Mouse (Mus musculus): ENCODE measurements around the gene Tex52.

DNA sequence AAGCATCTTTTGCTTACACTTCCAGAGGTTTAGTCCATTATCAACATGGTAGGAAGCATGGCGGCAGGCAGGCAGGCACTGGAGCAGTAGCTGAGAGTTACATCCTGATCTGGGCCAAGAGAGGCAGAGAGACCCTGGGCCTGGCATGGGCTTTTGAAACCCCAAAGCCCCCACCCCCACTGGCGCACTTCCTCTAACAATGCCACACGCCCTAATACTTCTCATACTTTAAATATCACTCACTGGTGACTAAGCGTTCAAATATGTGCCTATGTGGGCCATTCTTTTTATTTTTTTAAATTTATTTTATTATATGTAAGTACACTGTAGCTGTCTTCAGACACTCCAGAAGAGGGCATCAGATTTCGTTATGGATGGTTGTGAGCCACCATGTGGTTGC is 8.8 kb upstream of the Tex52 start:
- TF ChIP-seq POLR2A (IDR thresholded peaks at IDR 0.05; ENCODE audit: low read depth, low read length), result no peak
- TF ChIP-seq CTCF (IDR thresholded peaks at IDR 0.05; ENCODE audit: extremely low read depth, insufficient read depth, insufficient read length, insufficient replicate concordance), result no peak

Measured in spleen, adult 2 months (tissue).